ENCODE assay signal across 8 mouse cellular contexts in genomic region chr1:53940268-53941017, GRCm38 (mm10).
DNase-seq lines count a peak whose midpoint lies in the region; ATAC-seq lines count a peak whose summit lies in the region.

No protein-coding gene starts in this region.

- WGBS in neural tube, embryonic 11.5 days: 45% methylated on average over 13 of the region's 13 CpGs
- WGBS in limb, embryonic 10.5 days: 14% methylated on average over 13 of the region's 13 CpGs

- no peaks in the 10 kb centered on the region for H3K9me3 ChIP-seq in neural tube, embryonic 11.5 days (ENCODE audit: control insufficient read depth, low read length)
- no peaks in the 10 kb centered on the region for H3K9me3 ChIP-seq in limb, embryonic 10.5 days (replicated peaks)

- peak; percentile 36 for DNase-seq in neural tube, embryonic 11.5 days (ENCODE audit: low spot score)
- no peak for DNase-seq in neural tube, embryonic 10.5 days (ENCODE audit: extremely low spot score, low spot score)
- DNase-seq in embryo, embryonic 9.5 days (ENCODE audit: extremely low spot score): peak; percentile 20
- no peak for DNase-seq in limb, embryonic 10.5 days (ENCODE audit: low spot score)
- DNase-seq in retina, embryonic 14.5 days (ENCODE audit: low spot score): peak; percentile 53
- DNase-seq in testis, postnatal 14 days (ENCODE audit: low spot score): no peak
- no peak for DNase-seq in cerebellum, adult 11 months
- DNase-seq in cerebellum, postnatal 10 days: no peak

- H3K27ac ChIP-seq in neural tube, embryonic 11.5 days (ENCODE audit: low read depth, low read length): no peak overlapping the region
- no peak overlapping the region for H3K27ac ChIP-seq in limb, embryonic 10.5 days

- no peaks in the 10 kb centered on the region for H3K27me3 ChIP-seq in neural tube, embryonic 11.5 days (ENCODE audit: control insufficient read depth, insufficient read depth, low read length)
- no peaks in the 10 kb centered on the region for H3K27me3 ChIP-seq in limb, embryonic 10.5 days (ENCODE audit: low read depth, poor library complexity, severe bottlenecking)

- H3K4me3 ChIP-seq in neural tube, embryonic 11.5 days (ENCODE audit: low read depth, low read length): no peak overlapping the region
- H3K4me3 ChIP-seq in limb, embryonic 10.5 days: peak overlapping the region; percentile 10; the same call in 1 of the 2 replicates

- no peak overlapping the region for H3K4me2 ChIP-seq in neural tube, embryonic 11.5 days (ENCODE audit: low read depth)

- no peaks in the 10 kb centered on the region for H3K36me3 ChIP-seq in neural tube, embryonic 11.5 days (ENCODE audit: control insufficient read depth, insufficient read depth, low read length)
- H3K36me3 ChIP-seq in limb, embryonic 10.5 days: no peaks in the 10 kb centered on the region

- H3K4me1 ChIP-seq in neural tube, embryonic 11.5 days (ENCODE audit: control insufficient read depth, insufficient read depth, low read length): peaks cover 3% of the 10 kb centered on the region; the same call in 1 of the 2 replicates
- H3K4me1 ChIP-seq in limb, embryonic 10.5 days: peaks cover 11% of the 10 kb centered on the region

- no peak overlapping the region for H3K9ac ChIP-seq in neural tube, embryonic 11.5 days (ENCODE audit: low read length)

- peak; percentile 64 for ATAC-seq in neural tube, embryonic 11.5 days (ENCODE audit: insufficient read depth, low FRiP score, low TSS enrichment)

Comparison
In these comparisons a context has a peak if more than half of its experiments do, and no peak if none do; other contexts are left out.
1. DNase-seq: peak in neural tube, embryonic 11.5 days (single experiment), embryo, embryonic 9.5 days (single experiment) and retina, embryonic 14.5 days (single experiment); none in neural tube, embryonic 10.5 days (single experiment), limb, embryonic 10.5 days (single experiment), testis, postnatal 14 days (single experiment), cerebellum, adult 11 months (single experiment) and cerebellum, postnatal 10 days (0 of 2).